Mouse (Mus musculus): ENCODE measurements around the gene Slco1c1.

GRCm38 (mm10) chr6:141576646-141577200, 52.6 kb downstream of the Slco1c1 start:
- no peak for TF ChIP-seq MAFK (IDR thresholded peaks at IDR 0.05; ENCODE audit: insufficient read depth, low read depth, low read length)
- TF ChIP-seq CHD2 (IDR thresholded peaks at IDR 0.05; ENCODE audit: low read depth, low read length) = no peak
- no peak for TF ChIP-seq ZC3H11A (IDR thresholded peaks at IDR 0.05; ENCODE audit: borderline replicate concordance, low read depth, low read length)
- TF ChIP-seq HCFC1 (IDR thresholded peaks at IDR 0.05; ENCODE audit: borderline replicate concordance, insufficient read depth, low read length) = no peak
